Mouse (Mus musculus) limb, embryonic 10.5 days (tissue): Measurements from ENCODE around the gene Ttc16. TPM values are rescaled to one million over a fixed set of nuclear protein-coding genes. Genes with fewer than 3 reads are reported as not detected.

ENCODE experiments used
- DNase-seq: peaks from one replicate; pipeline ENCODE4 v3.0.0-alpha.2; 2017; ENCODE audit warnings: low spot score
- H3K27ac ChIP-seq: fragments of 300-500 bp; sonication (generic); 2 replicates; pipeline ENCODE4 v1.5.1; 2016; ENCODE audit warnings: mild to moderate bottlenecking
- H3K27me3 ChIP-seq: fragments of 300-500 bp; sonication (generic); 2 replicates; pipeline ENCODE4 v1.6.1; 2016; ENCODE audit warnings: low read depth, mild to moderate bottlenecking; ENCODE audit not compliant: poor library complexity, severe bottlenecking
- H3K36me3 ChIP-seq: fragments of 300-500 bp; sonication (generic); 2 replicates; pipeline ENCODE4 v1.6.1; 2016; ENCODE audit warnings: mild to moderate bottlenecking, moderate library complexity
- H3K4me1 ChIP-seq: fragments of 300-500 bp; sonication (generic); 2 replicates; pipeline ENCODE4 v1.6.1; 2016
- H3K4me3 ChIP-seq: fragments of 300-500 bp; sonication (generic); 2 replicates; pipeline ENCODE4 v1.5.1; 2016; ENCODE audit warnings: mild to moderate bottlenecking, moderate library complexity
- H3K9me3 ChIP-seq: fragments of 300-500 bp; sonication (generic); replicated peaks from 2 replicates; pipeline ENCODE4 v1.6.1; 2016; ENCODE audit warnings: mild to moderate bottlenecking
- WGBS: fragments of 180-500 bp; shearing (Covaris S2); methylation state at CpG from one replicate; pipeline ENCODE4 v1.1.7; 2016; 5-methylcytosine and 5-hydroxymethylcytosine counted together
- polyA plus RNA-seq: library from polyadenylated mRNA; unstranded; fragments of >200 nt; fragmentation: Nextera tagmentation; extraction: Ambion mirVana; gene quantifications from 2 replicates; pipeline ENCODE4 v1.2.1, GENCODE M21; 2016

Gene Ttc16
- 0.23 and 0.38 TPM in 2 replicates for polyA plus RNA-seq

DNA sequence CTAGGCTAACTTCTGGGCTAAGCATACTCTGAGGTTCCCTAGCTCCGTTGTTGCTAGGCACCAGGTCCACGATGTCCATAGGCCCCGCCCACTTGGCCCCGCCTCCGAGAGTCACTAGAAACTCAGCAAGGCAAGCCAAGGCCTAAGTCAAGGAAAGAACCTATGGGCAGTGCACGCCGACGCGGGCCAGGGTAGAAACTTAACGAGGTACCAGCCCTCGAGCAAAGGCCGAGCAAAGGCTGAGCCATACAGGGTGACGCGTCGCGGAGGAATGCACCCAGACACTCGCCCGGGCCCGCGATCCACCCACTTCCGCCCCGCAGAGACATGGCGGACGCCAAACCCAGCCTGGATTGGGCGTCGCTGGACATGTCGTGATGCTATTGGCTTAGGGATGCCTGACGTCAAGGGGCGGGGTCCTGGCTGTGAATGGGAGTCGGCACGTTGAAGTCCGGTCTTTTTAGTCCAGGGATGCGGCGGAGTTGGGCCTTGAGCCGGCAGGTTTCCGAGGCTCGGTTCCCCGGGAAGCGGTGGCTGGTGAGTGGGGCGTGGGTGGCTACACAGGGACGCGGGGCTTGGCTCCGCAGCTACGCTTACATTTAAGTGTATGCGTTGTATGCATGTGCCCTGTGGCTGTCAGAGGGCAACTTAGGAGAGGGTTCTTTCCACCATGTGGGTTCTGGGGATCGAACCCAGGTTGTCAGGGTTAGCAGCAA is at the start of gene Ttc16, which contains the start of gene Ptrh1:
TSS of gene Ttc16 (minus strand) at position 275 of the 716 bp plus-strand sequence.
TSS of gene Ptrh1 (plus strand) at position 428 of the 716 bp plus-strand sequence.
- Histone ChIP-seq H3K4me3 (peak within 1 kb of the TSS; percentile 66), H3K36me3 (no peaks in the 10 kb centered on the region), H3K4me1 (peaks cover 31% of the 10 kb centered on the region), H3K27ac (peak within 1 kb of the TSS; percentile 79), H3K9me3 (no peaks in the 10 kb centered on the region), H3K27me3 (peaks cover 13% of the 10 kb centered on the region)
- under 1% methylated on average over 46 of the region's 46 CpGs for WGBS
- peak; percentile 98 for DNase-seq

- Histone ChIP-seq H3K4me1 (peaks cover 22% of the 10 kb centered on the region), H3K4me3 (no peak overlapping the region), H3K9me3 (no peaks in the 10 kb centered on the region), H3K36me3 (no peaks in the 10 kb centered on the region), H3K27me3 (no peaks in the 10 kb centered on the region), H3K27ac (no peak overlapping the region)
- 74% methylated on average over 1 of the region's 1 CpGs for WGBS
- DNase-seq: no peak
These were observed 49.3 kb upstream of the Ttc16 start for GRCm38 (mm10) chr2:32824778-32825177.

GRCm38 (mm10) chr2:32824181-32824580 is 48.7 kb upstream of the Ttc16 start:
- Histone ChIP-seq H3K4me1 (peaks cover 22% of the 10 kb centered on the region), H3K36me3 (no peaks in the 10 kb centered on the region), H3K27me3 (no peaks in the 10 kb centered on the region), H3K9me3 (no peaks in the 10 kb centered on the region), H3K4me3 (no peak overlapping the region), H3K27ac (no peak overlapping the region)
- no peak for DNase-seq
- WGBS: 59% methylated on average over 8 of the region's 8 CpGs

- Histone ChIP-seq H3K4me3 (no peak overlapping the region), H3K27ac (peak overlapping the region; percentile 54), H3K4me1 (peaks cover 22% of the 10 kb centered on the region), H3K9me3 (no peaks in the 10 kb centered on the region), H3K27me3 (no peaks in the 10 kb centered on the region), H3K36me3 (no peaks in the 10 kb centered on the region)
- DNase-seq: no peak
- WGBS: 66% methylated on average over 8 of the region's 8 CpGs
These were observed 48.2 kb upstream of the Ttc16 start for GRCm38 (mm10) chr2:32823579-32824154.

- no peaks in the 10 kb centered on the region for H3K9me3 ChIP-seq
- no peaks in the 10 kb centered on the region for H3K36me3 ChIP-seq
- H3K4me3 ChIP-seq: no peak overlapping the region
- H3K27ac ChIP-seq: peak overlapping the region; percentile 54
- peaks cover 22% of the 10 kb centered on the region for H3K4me1 ChIP-seq
- no peaks in the 10 kb centered on the region for H3K27me3 ChIP-seq
- WGBS: 34% methylated on average over 11 of the region's 11 CpGs
- DNase-seq: no peak
These were observed 47.7 kb upstream of the Ttc16 start for GRCm38 (mm10) chr2:32823153-32823552.

- 71% methylated on average over 6 of the region's 6 CpGs for WGBS
- no peak for DNase-seq
- H3K4me1 ChIP-seq: peaks cover 26% of the 10 kb centered on the region
- H3K4me3 ChIP-seq: no peak overlapping the region
- H3K9me3 ChIP-seq: no peaks in the 10 kb centered on the region
- H3K27me3 ChIP-seq: no peaks in the 10 kb centered on the region
- peak overlapping the region; percentile 38; the same call in 1 of the 2 replicates for H3K27ac ChIP-seq
- no peaks in the 10 kb centered on the region for H3K36me3 ChIP-seq
These were observed 47.2 kb upstream of the Ttc16 start for GRCm38 (mm10) chr2:32822643-32823042.

- DNase-seq: peak; percentile 50
- Histone ChIP-seq H3K9me3 (no peaks in the 10 kb centered on the region), H3K27ac (no peak overlapping the region), H3K4me1 (peaks cover 37% of the 10 kb centered on the region), H3K36me3 (no peaks in the 10 kb centered on the region), H3K27me3 (no peaks in the 10 kb centered on the region), H3K4me3 (no peak overlapping the region)
- 69% methylated on average over 11 of the region's 11 CpGs for WGBS
These were observed 45.8 kb upstream of the Ttc16 start for GRCm38 (mm10) chr2:32821041-32821802.

- H3K27me3 ChIP-seq: no peaks in the 10 kb centered on the region
- WGBS: 97% methylated on average over 5 of the region's 5 CpGs
- no peak for DNase-seq
- peaks cover 6% of the 10 kb centered on the region; the same call in 1 of the 2 replicates for H3K36me3 ChIP-seq
- no peak overlapping the region for H3K27ac ChIP-seq
- H3K4me1 ChIP-seq: peaks cover 23% of the 10 kb centered on the region
- H3K9me3 ChIP-seq: no peaks in the 10 kb centered on the region
- H3K4me3 ChIP-seq: no peak overlapping the region
These were observed 42.8 kb upstream of the Ttc16 start for GRCm38 (mm10) chr2:32818208-32818607.

- no peak for DNase-seq
- Histone ChIP-seq H3K27ac (peak overlapping the region; percentile 36; the same call in 1 of the 2 replicates), H3K27me3 (no peaks in the 10 kb centered on the region), H3K4me3 (no peak overlapping the region), H3K36me3 (peaks cover 6% of the 10 kb centered on the region; the same call in 1 of the 2 replicates), H3K4me1 (peaks cover 17% of the 10 kb centered on the region), H3K9me3 (no peaks in the 10 kb centered on the region)
- 72% methylated on average over 7 of the region's 7 CpGs for WGBS
These were observed 42.2 kb upstream of the Ttc16 start for GRCm38 (mm10) chr2:32817589-32817988.

GRCm38 (mm10) chr2:32816946-32817581 is 41.6 kb upstream of the Ttc16 start:
- DNase-seq: no peak
- WGBS: 70% methylated on average over 17 of the region's 17 CpGs
- H3K9me3 ChIP-seq: no peaks in the 10 kb centered on the region

GRCm38 (mm10) chr2:32816497-32816896 is 41.1 kb upstream of the Ttc16 start:
- 96% methylated on average over 2 of the region's 2 CpGs for WGBS
- Histone ChIP-seq H3K9me3 (no peaks in the 10 kb centered on the region), H3K27me3 (no peaks in the 10 kb centered on the region), H3K27ac (no peak overlapping the region), H3K4me3 (no peak overlapping the region), H3K36me3 (peaks cover 8% of the 10 kb centered on the region; the same call in 1 of the 2 replicates), H3K4me1 (peaks cover 21% of the 10 kb centered on the region)
- DNase-seq: no peak

More at GRCm38 (mm10) chr2:32816946-32817581, 41.6 kb upstream of the Ttc16 start:
- Histone ChIP-seq H3K36me3 (peaks cover 6% of the 10 kb centered on the region; the same call in 1 of the 2 replicates), H3K27ac (peak overlapping the region; percentile 36; the same call in 1 of the 2 replicates), H3K4me1 (peaks cover 16% of the 10 kb centered on the region), H3K27me3 (no peaks in the 10 kb centered on the region), H3K4me3 (no peak overlapping the region)

DNA sequence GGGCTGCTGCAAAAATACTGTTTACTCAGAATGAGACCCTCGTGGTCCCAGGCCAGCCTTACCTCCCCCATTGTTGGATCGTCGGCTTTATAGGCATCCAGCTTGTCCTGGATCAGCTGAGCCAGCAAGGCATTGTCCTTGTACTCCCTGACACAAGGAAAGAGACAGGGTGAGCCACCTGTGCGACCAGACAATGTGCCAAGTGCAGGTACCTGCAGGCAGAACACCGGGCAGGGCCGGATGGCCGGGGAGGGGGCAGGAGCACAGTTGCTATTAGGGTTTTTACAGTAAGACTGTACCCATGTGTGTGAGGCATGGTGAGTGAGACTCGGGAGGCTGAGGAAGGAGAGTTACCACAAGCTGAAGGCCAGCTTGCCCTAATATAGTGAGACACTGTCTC is 36.5 kb upstream of the Ttc16 start:
- WGBS: 90% methylated on average over 8 of the region's 8 CpGs
- Histone ChIP-seq H3K4me1 (peaks cover 22% of the 10 kb centered on the region), H3K4me3 (no peak overlapping the region), H3K27me3 (no peaks in the 10 kb centered on the region), H3K27ac (no peak overlapping the region), H3K9me3 (no peaks in the 10 kb centered on the region), H3K36me3 (peaks cover 23% of the 10 kb centered on the region)
- DNase-seq: no peak
